Mouse (Mus musculus): ENCODE results near the gene Sgip1. TPM values are rescaled to one million over a fixed set of nuclear protein-coding genes. Genes with fewer than 3 reads are reported as not detected.
A peak's percentile ranks its signal among the peaks of the same experiment; 100 is the strongest.

Gene Sgip1
- total RNA-seq, 2 experiments from 2014 or later, result 4.9 to 8.5 TPM

DNA sequence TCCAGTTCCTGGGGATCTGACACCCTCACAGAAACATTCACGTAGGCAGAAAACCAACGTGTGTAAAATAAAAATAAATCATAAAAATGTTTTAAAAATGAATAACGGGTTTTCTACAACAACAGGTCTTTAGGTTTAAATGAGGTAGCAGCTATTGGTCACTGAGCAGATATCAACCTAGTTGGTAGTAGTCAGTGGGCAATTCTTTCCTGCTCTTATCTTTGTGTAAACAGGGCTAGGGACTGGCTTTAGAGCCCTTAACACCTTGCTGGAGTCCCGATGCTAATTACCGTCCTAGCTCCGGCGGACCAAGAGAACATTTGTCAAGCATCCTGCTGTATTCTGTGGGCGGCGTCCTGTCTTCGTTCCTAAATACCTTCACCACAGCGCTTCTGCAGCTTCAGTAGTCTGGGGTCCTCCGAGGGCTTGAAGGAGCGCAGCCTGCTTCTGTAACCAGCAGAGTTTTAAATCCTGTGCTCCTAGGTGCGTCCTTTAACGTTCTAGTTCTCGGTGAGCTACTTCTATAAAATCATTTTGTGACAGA lies 236.8 kb downstream of the Sgip1 start:
- DNase-seq, result no peak

DNA sequence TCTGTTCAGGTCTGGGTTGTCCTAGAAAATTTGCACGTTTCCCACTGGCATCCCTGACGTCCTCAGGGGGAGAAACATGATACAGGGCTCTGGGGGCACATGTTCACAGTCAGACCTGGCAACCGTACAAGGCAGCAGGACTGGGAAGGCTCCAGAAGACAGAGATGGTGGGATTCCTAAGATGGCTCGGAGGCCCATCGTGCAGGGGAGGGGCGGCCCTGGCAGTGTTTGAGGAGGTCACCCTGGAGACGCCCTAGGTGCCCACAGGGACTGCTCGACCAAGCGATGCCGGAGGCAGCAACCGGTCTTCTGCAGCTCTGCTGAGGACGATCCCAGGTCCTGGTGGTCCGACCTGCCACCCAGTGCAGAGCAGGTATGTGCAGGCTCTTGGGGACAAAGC lies 237.3 kb downstream of the Sgip1 start, which contains the start of gene Tctex1d1:
Gene Tctex1d1 (plus strand): TSS at position 167 of the 400 bp plus-strand sequence.
- peak; percentile 1 to 2 for DNase-seq

DNA sequence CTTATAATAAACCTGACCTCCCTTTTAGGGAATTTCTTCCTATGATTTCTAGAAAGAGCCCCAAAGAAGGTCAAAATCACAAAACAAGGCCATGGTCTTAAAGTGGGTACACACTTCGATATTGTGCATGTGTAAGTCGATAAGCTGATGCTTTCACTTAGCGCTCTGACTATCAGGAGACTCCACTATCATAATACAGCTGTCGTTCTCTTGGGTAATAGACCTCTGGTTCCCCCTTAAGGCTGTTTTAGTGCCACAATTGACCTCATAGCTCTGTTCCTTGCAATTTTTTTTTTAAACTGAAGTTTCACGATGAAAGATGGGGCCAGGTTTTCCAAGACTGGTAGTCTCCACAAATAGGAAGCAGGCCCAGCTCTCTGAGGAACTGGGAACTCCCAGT lies 238.3 kb downstream of the Sgip1 start:
- no peak for DNase-seq

DNA sequence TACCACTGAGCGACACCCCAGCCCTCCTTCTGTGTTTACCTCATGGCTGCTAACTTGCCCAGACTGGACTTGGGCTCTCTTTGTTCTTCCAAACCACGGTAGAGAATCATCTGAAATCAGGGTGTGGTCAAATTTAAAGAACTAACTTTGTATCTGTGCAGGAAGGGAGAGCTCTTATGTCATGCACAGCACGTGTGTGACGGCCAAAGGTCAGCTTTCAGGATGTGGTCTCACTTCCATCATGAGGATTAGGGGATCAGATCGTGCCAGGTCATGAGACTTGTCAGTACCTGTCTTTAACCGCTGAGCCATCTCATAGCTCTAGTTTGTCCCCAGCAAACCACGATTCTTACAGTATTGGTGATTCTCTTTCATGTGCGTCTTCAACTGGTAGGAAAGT lies 240.6 kb downstream of the Sgip1 start:
- DNase-seq, result no peak

DNA sequence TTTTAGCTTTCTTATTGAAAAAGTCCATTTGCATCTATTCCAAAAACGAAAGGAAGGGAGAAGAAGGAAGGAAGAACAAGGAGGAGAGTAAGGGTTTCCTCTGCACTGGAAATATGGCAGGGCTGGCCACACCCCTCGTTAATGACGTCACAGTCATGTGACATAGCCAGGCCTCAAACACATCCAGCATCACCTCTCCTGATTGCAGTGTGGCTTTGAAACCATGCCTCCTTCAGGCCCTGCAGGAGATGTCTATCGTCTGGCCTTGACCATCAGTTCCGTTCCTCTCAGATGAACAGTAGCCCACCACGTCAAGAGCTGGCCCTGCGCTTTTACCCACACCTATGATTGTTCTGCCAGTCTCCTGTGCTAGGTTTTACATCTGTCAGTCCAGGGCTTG lies 245.1 kb downstream of the Sgip1 start:
- no peak for DNase-seq

DNA sequence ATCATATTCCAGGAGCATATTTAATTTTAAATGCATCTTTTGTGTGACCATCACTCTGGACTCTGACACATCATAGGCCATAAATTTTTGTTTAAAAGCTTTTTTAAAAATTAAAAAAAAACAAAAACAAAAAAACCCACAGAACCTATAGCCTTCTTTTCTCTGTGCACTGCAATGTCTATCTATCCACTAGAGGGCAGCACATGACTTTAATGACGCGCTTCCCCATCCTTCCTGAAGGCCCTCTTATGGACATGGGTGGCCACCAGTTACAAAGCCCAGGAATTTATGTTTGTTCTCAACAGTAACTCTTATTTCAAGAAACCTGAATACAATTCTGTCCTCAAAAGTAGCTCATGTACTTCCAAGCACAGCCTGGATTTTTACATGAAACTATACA lies 245.8 kb downstream of the Sgip1 start:
- DNase-seq, result peak; percentile 31 to 51

DNA sequence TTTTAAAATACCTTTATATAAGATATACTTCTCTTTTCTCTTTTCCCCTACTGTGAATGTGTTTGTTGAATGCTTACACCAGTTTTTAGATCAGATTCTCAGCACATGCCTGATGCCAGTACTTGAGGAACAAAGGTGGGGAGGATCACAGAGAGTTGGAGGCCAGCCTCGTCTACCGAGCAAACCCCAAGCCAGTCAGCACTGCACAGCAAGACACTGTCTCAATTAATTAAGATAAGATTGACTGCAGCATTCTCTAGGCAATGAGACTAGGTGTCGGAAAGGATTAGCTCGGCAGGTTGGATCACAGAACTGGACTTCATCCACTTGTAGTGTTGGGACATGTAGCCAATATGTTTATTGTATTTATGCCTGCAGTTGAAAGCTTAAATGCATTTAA lies 246.2 kb downstream of the Sgip1 start:
- no peak for DNase-seq

DNA sequence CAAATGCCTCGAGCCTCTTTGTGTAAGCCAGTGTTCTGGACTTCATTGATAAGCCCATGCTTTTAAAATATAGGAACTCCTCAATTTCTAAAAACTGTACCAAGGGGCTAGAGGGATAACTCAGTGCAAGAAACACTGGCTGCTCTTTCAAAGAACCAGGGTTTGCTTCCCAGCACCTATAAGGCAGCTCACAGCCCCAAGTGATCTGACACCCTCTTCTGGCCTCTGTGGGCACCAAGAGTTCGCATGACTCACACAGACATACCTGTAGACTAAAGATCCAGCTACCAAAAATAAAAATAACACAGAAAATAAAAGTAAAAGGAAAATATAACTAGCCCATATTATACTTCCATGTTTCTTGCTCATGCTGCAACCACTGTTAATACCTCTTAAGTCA lies 246.7 kb downstream of the Sgip1 start:
- DNase-seq, result no peak

DNA sequence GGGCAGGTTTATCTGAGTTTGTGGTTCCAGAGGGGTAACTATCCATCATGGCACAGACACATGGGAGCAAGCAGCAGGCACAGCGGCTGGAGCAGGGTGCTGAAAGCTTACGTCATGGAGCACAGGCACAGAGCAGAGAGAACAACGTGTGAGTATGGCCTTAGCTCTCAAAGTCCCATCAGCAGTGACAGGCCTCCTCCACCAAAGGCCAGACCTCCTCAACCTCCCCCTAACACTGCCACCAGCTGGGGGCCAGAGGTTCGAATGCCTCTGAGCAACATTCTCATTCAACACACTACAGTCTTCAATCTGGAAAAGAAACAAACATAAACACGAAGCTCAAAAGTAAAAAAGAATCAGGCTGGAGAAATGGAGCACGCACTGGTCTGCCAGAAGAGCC lies 247.4 kb downstream of the Sgip1 start:
- no peak for DNase-seq

DNA sequence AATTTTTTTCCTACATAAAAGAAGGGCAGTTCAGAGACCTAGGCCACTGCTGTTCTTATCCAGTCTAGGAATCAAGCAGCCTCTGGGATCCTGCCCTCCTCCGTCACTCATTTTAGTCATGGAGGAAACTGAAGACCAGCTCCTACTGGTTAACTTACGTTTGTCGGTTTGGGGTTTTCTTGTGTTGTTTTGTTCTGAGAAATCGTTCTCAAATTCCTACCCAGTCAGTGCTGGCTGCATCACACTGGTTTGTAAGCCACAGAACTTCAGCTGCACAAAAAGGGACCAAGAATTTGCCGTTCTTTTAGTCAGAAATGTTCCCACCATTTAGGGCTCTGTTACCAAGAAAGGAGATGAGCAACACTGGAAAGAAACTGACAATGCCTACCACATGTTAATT lies 248.3 kb downstream of the Sgip1 start:
- DNase-seq, result no peak

DNA sequence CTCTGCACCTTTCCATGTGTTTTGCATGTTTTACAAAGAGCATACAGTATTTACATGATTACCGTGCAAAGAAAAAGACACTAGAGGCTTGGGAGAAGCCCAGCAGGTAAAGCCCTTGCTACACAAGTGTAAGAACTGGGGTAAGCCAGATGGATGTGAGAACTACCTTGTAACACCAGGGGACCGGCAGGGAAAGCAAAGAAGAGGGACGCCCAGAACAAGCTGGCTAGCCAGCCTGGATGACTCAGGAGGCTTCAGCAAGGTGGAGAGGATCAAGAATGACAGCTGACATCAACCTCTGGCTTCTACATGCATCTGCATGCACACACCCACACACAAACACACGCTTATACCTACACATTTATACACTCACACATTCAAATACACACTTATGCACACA lies 248.9 kb downstream of the Sgip1 start:
- DNase-seq, result no peak

DNA sequence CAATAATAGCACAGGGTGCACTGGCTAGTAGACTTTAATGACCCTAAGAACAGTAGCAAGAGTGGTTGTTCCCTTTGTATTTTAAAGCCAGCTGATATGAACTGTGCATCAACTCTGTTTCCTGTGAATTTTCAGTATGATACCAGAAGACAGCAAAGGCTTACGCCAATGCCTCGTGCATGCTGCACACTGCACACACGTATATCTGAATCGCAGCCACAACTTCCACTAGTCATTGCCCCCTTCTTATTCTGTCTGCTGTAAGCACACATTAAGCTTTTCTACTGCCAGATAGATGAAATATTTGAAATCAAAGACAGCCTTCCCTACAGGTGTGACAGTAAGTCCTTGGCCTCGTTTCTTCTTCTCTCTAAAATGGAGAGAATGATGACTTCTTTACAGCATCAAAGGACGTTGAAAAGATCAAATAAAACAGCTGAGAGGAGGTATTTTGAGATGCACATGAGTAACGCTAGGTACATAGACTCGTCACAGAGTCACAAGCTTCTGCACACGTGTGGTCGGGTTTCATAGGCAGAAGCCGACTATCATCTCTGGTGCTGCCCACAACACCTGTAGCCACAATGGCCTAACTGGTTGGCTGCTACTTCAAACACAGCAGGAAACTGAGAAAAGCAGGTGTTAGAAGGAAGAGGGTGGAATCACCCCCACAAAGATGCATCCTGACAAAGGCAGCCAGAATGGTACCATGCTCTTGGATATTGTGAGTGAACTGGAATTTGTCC lies 249.7 kb downstream of the Sgip1 start:
- no peak for DNase-seq

DNA sequence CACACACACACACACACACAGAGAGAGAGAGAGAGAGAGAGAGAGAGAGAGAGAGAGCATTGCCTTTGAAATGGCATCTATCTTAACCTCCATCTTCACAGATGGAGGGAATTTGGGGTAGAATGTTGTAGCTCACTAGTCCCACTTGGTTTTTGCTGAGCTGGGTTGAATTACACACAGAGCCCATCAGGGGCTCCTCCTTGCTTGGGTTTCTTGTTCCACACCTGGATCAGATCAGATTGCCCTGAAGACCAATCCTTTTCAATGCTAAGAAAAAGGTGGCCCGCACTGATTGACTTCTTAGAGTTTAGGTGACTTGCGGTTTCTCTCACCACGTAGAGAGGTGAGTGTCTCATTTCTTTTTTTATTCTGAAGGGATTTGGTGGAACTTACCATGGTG lies 250.6 kb downstream of the Sgip1 start:
- no peak for DNase-seq

DNA sequence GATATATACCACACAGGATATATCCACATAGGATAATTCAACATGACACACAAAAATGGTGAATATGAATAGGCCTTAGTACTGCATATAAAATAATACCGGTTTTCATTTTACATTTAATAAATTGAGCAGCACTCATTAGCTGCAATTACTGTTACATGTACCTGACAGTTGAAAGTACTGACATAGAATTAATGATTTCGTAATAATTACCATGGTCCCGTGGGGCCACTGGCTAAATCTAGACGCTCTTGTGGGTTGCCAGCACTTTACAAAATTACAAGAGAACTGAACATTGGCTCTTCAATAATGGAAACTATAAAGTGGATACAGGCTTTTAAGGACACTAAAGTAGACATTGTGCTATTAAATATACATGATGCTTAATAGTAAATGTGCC lies 263.6 kb downstream of the Sgip1 start:
- no peak for DNase-seq

DNA sequence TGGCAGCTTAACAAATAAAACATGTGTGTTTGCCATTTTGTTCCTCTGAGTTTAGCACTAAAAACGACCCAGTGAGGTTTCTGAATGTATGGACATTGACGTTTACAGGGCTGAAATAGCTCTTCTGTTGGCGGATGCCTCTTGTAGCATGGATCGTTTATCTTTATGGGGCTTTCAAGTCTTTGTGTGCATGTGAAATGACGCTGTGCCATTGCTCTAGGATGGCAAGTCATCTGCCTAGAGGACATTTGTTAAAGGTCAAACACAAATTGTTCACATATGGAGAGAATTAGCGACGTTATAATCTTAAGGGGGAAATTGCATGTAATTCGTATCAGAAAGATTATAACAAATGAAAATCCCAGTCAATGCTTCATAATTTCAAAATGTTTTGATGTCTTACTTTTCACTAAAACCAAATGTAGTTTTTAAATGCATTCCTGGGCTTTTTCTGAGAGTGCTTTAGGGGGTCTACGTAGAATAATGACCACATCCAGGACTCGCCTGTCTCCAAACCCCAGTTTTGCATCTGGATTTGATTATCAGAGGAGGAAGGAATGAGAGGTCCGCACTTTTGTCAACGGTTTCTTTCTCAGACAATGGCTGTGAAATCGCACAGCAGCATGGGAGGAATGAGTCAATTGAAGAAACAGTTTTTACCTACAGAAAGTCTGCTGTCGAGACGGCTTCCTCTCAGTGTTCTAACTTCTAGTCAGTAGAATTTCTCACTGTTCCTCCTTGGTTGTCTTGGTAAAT lies 264.3 kb downstream of the Sgip1 start:
- DNase-seq, result no peak

DNA sequence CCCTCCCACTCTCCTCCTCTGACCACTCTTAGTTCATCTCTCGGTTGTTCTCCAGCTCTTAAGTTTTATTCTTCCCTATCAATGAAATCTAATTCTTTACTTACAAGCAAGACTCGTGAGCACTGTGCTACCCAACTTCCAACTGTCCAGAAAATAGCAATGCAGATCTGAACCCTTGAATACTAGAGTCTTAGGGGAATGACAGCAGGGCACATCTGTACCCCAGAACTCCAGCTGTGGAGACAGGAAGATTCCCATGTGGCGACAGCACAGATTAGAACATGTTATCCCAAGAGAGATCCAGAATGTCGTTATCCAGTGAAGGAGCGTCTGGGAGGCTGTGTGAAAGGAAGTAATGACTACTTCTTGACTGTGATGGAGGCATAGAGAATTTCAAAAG lies 265.2 kb downstream of the Sgip1 start:
- DNase-seq, result no peak

DNA sequence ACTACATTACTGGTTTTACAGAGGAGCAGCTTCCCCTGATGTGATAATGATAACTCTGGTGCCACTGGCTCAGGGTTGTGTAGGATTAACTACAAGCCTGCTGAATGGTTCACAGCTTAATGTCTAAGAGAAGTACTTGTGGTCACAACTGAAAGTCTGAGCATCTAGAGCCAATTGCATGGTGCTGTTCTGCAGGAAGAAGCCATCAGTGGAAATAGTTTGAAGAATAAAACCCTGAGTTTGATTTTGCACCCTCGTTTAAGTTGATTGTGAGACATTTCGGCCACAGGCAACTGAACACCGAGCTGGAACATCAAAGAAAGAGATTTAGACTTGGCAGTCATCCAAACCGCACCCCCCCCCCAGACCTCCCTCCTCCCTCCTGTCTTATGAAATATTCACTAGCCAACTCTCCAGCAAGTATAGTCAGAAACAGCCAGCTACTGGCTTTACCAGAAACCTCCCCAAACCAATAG lies 265.9 kb downstream of the Sgip1 start:
- peak in 1 of 2 experiments; percentile 7 for DNase-seq

DNA sequence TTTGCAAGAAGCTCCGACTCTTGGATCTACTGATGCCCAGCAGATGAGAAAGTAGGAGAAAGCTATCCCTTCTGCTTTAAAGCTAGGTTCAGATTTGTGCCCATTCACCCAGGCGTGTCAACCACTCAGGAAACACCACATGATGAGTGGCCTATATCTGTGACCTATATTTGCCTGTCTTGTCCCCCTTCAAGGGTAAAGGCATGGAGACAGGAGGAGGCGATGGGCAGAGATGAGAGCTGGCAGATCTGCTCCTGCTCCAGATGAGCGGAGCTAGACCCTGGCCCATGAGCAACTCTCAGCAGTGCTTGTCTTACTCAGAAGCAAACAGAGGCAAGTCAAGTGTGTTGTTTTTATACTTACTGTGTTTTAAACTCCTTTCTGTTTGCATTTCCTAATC lies 269.6 kb downstream of the Sgip1 start:
- DNase-seq, result no peak

DNA sequence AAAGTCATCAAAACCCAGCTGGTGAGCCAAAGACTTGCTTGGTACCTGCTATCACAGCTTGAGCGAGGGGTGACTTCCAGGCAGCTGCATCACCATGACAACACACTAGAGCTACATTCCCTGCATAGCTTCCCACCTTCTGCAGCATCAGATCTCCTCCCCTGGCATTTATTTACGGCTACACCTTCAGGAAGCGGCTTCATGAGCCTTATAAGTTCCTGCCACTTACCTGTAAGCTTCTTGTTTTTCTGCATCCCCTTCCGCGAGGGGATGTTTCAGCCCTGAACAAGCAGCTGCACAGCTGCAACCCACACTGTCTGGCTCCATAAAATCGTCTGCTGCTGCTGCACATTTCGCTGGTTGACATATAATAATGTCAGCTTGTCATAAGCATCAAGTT lies 270.7 kb downstream of the Sgip1 start:
- no peak for DNase-seq

DNA sequence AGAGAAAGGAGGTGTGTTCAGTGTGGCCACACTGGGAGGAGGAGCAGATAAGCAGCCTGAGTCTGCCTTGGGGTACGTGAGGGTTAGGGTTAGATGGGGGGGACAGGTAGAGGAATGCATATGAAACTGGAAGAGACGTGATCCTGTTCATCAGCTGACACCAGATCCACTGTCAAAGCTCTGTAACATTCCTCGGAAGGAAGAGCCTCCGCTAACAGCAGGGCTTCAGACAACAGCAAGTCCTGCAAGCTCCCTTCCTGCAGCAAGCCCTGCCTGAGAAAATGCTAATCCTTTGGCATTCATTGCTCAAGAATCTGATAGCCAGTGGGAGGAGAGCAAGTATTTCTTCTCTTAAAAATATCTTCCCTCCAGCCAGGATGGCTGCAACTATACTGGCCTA lies 272.4 kb downstream of the Sgip1 start:
- no peak for DNase-seq
